Mouse (Mus musculus) urinary bladder, postnatal 0 days (tissue): ENCODE measurements around the gene Mycbp2. TPM values are rescaled to one million over a fixed set of nuclear protein-coding genes. Genes with fewer than 3 reads are reported as not detected.

Source experiments
- polyA plus RNA-seq: library from polyadenylated mRNA; unstranded; fragments of >200 nt; fragmentation: Nextera tagmentation; extraction: Ambion mirVana; gene quantifications from 2 replicates; pipeline ENCODE4 v1.2.1, GENCODE M21; 2015

Mycbp2 gene
- 16.1 and 19.2 TPM in 2 replicates for polyA plus RNA-seq

DNA sequence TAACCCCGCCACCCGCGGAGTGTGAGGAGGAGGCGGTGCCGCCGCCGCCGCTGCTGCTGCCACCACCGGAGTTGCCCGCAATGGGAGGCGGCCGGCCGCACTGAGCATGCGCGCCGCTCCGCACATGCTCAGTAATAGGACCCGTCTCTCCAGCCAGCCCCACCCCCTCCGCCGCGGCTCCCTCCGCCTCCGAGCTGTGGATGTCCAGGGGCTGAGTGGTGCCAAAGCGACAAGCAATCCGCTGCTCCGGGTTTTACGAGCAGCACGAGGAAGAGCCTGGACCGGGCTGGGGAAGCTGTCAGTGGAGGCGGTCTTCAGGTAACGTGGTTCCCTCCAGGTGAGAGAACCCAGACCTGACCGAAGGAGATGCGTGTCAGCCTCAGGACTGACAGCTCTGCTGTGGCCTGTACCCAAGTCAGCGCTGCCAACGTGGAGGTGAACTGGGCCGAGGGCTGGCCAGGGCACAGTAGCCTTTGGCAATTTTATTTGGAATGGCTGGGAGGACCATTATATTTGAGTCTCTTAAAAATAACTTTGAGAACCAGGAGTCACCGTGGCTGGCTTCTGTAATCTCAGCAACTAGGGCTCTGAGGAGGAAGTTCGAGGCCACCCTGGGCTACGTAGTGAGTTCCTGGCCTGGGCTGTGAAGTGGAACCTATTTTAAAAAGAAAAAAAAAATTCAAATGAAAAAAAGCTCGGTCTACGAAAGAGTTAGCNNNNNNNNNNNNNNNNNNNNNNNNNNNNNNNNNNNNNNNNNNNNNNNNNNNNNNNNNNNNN lies at the start of gene Mycbp2:
Mycbp2 (minus strand) TSS at position 86 of the 777 bp plus-strand sequence.

DNA sequence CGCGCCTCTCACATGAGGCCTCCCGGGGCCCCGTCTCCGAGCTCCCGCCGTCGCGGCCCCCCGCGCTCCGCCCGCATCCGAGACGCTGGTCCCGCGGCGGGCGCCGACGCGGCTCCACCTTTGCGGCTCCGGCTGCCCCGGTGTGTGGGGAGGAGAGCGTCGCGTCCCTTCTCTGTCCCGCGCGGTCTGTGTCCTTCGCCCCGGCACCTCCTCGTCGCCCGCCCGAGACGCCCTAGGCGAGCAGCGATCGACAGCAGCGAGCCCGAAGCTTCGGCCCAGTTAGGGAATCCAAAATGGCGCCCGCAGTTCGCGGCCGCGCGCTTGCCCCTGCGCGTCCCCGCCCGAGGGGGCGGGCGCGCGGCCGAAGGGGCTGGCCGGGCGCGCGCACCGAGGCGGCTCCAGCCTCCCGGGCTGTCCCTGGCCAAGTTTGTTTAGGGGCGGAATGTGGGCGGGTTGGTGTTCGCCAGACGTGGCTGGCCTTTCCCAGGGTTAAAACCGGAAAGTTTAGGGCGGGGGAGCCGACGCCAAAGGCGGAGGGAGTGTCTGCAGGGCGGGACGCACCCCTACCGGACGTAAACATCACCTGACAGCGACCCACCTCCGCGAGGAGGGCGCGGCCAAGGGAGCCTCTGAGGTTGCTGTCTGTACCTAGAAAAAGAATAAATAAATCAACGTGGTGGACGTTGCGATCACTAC lies 247.2 kb downstream of the Mycbp2 start, which contains the start of gene Fbxl3:
Fbxl3 (minus strand) TSS at position 329 of the 696 bp plus-strand sequence.

GRCm38 (mm10) chr14:103069864-103070611 lies 276.6 kb downstream of the Mycbp2 start, which contains the start of gene Cln5:
TSS of gene Cln5 (plus strand) at chr14:103070216.

Other genes starting within 250 kb of the Mycbp2 start
- gene Fbxl3, start 247.2 kb downstream of the Mycbp2 start, polyA plus RNA-seq: 19.1 and 20.8 TPM in 2 replicates
- gene Scel, start 166.5 kb upstream of the Mycbp2 start, polyA plus RNA-seq: 1.4 and 2.5 TPM in 2 replicates